Mouse (Mus musculus) embryonic facial prominence, embryonic 12.5 days (tissue): ENCODE measurements around the gene Grik2. TPM values are rescaled to one million over a fixed set of nuclear protein-coding genes. Genes with fewer than 3 reads are reported as not detected.
"Not testable (repeated sequence)": the region's sequence is repeated elsewhere in the genome, so short reads cannot be mapped to it uniquely, and the experiment has no call there.

Experiments used
- ATAC-seq: fragments of 200-750 bp; cut with Nextera tagmentation; 2 replicates; pipeline ENCODE4 v1.8.0; 2017; ENCODE audit not compliant: insufficient number of reproducible peaks, insufficient read depth, low FRiP score, low TSS enrichment
- H3K27ac ChIP-seq: fragments of 300-500 bp; sonication (generic); 2 replicates; pipeline ENCODE4 v1.5.1; 2016; ENCODE audit warnings: mild to moderate bottlenecking
- H3K27me3 ChIP-seq: fragments of 300-500 bp; sonication (generic); 2 replicates; pipeline ENCODE4 v1.6.1; 2016; ENCODE audit warnings: mild to moderate bottlenecking, moderate library complexity
- H3K36me3 ChIP-seq: fragments of 300-500 bp; sonication (generic); 2 replicates; pipeline ENCODE4 v1.6.1; 2016; ENCODE audit warnings: mild to moderate bottlenecking
- H3K4me1 ChIP-seq: fragments of 300-500 bp; sonication (generic); 2 replicates; pipeline ENCODE4 v1.6.1; 2016
- H3K4me2 ChIP-seq: fragments of 300-500 bp; sonication (generic); replicated peaks from 2 replicates; pipeline ENCODE4 v1.6.1; 2016; ENCODE audit warnings: mild to moderate bottlenecking, moderate library complexity
- H3K4me3 ChIP-seq: fragments of 300-500 bp; sonication (generic); 2 replicates; pipeline ENCODE4 v1.5.1; 2016; ENCODE audit warnings: mild to moderate bottlenecking
- H3K9ac ChIP-seq: fragments of 300-500 bp; sonication (generic); 2 replicates; pipeline ENCODE4 v1.6.1; 2016; ENCODE audit warnings: mild to moderate bottlenecking, moderate library complexity
- H3K9me3 ChIP-seq: fragments of 300-500 bp; sonication (generic); 2 replicates; pipeline ENCODE4 v1.6.1; 2016; ENCODE audit warnings: mild to moderate bottlenecking, moderate library complexity
- WGBS: fragments of 180-500 bp; shearing (Covaris S2); methylation state at CpG from one replicate; pipeline ENCODE4 v1.1.7; 2016; 5-methylcytosine and 5-hydroxymethylcytosine counted together
- polyA plus RNA-seq: library from polyadenylated mRNA; unstranded; fragments of >200 nt; fragmentation: Nextera tagmentation; extraction: Ambion mirVana; gene quantifications from 2 replicates; pipeline ENCODE4 v1.2.1, GENCODE M21; 2016

Gene Grik2
- polyA plus RNA-seq, 1 experiment from 2014 or later: 2.1 TPM

GRCm38 (mm10) chr10:49480085-49480749 lies 308.3 kb downstream of the Grik2 start:
- Histone ChIP-seq H3K27me3 (no peaks in the 10 kb centered on the region), H3K9ac (no peak overlapping the region), H3K4me1 (no peaks in the 10 kb centered on the region), H3K4me3 (no peak overlapping the region), H3K36me3 (no peaks in the 10 kb centered on the region), H3K4me2 (no peak overlapping the region), H3K27ac (no peak overlapping the region), H3K9me3 (no peaks in the 10 kb centered on the region)
- ATAC-seq: no peak
- 65% methylated on average over 5 of the region's 5 CpGs for WGBS

- no peak for ATAC-seq
- H3K4me2 ChIP-seq: no peak overlapping the region
Measured at GRCm38 (mm10) chr10:49473613-49474012, 315.0 kb downstream of the Grik2 start.

GRCm38 (mm10) chr10:49456791-49457190 lies 331.8 kb downstream of the Grik2 start:
- no peak for ATAC-seq
- no peaks in the 10 kb centered on the region for H3K27me3 ChIP-seq
- no peaks in the 10 kb centered on the region for H3K9me3 ChIP-seq
- no peak overlapping the region for H3K4me2 ChIP-seq
- H3K36me3 ChIP-seq: no peaks in the 10 kb centered on the region
- H3K4me1 ChIP-seq: no peaks in the 10 kb centered on the region
- no peak overlapping the region for H3K27ac ChIP-seq
- WGBS: 86% methylated on average over 2 of the region's 2 CpGs
- H3K4me3 ChIP-seq: no peak overlapping the region
- no peak overlapping the region for H3K9ac ChIP-seq

More at GRCm38 (mm10) chr10:49473613-49474012, 315.0 kb downstream of the Grik2 start:
- Histone ChIP-seq H3K27ac (no peak overlapping the region), H3K4me3 (no peak overlapping the region), H3K27me3 (no peaks in the 10 kb centered on the region), H3K9me3 (no peaks in the 10 kb centered on the region), H3K36me3 (no peaks in the 10 kb centered on the region), H3K4me1 (no peaks in the 10 kb centered on the region), H3K9ac (no peak overlapping the region)

GRCm38 (mm10) chr10:49453535-49453934 lies 335.0 kb downstream of the Grik2 start:
- H3K4me2 ChIP-seq: no peak overlapping the region
- H3K9me3 ChIP-seq: no peaks in the 10 kb centered on the region
- no peaks in the 10 kb centered on the region for H3K4me1 ChIP-seq
- no peak overlapping the region for H3K9ac ChIP-seq
- H3K27ac ChIP-seq: no peak overlapping the region
- no peaks in the 10 kb centered on the region for H3K36me3 ChIP-seq
- ATAC-seq: no peak
- no peaks in the 10 kb centered on the region for H3K27me3 ChIP-seq
- H3K4me3 ChIP-seq: no peak overlapping the region

GRCm38 (mm10) chr10:49441369-49441768 lies 347.2 kb downstream of the Grik2 start:
- no peak overlapping the region for H3K9ac ChIP-seq
- no peak for ATAC-seq
- no peak overlapping the region for H3K4me3 ChIP-seq
- no peaks in the 10 kb centered on the region for H3K9me3 ChIP-seq
- H3K27me3 ChIP-seq: no peaks in the 10 kb centered on the region
- H3K4me2 ChIP-seq: no peak overlapping the region
- no peak overlapping the region for H3K27ac ChIP-seq
- H3K36me3 ChIP-seq: no peaks in the 10 kb centered on the region
- 63% methylated on average over 1 of the region's 1 CpGs for WGBS
- H3K4me1 ChIP-seq: no peaks in the 10 kb centered on the region

- Histone ChIP-seq H3K4me2 (no peak overlapping the region), H3K27me3 (no peaks in the 10 kb centered on the region), H3K9me3 (no peaks in the 10 kb centered on the region), H3K36me3 (no peaks in the 10 kb centered on the region), H3K4me1 (no peaks in the 10 kb centered on the region), H3K9ac (no peak overlapping the region), H3K4me3 (no peak overlapping the region), H3K27ac (no peak overlapping the region)
- no peak for ATAC-seq
- WGBS: 71% methylated on average over 2 of the region's 2 CpGs
Measured at GRCm38 (mm10) chr10:49437057-49437456, 351.5 kb downstream of the Grik2 start.

- no peaks in the 10 kb centered on the region for H3K9me3 ChIP-seq
- H3K4me3 ChIP-seq: no peak overlapping the region
- H3K27ac ChIP-seq: no peak overlapping the region
- WGBS: 83% methylated on average over 2 of the region's 2 CpGs
- no peaks in the 10 kb centered on the region for H3K27me3 ChIP-seq
- no peak overlapping the region for H3K9ac ChIP-seq
- no peaks in the 10 kb centered on the region for H3K4me1 ChIP-seq
- H3K36me3 ChIP-seq: no peaks in the 10 kb centered on the region
- no peak overlapping the region for H3K4me2 ChIP-seq
- no peak for ATAC-seq
Measured at GRCm38 (mm10) chr10:49436301-49436700, 352.3 kb downstream of the Grik2 start.

GRCm38 (mm10) chr10:49432825-49433224 lies 355.7 kb downstream of the Grik2 start:
- Histone ChIP-seq H3K9ac (no peak overlapping the region), H3K4me3 (no peak overlapping the region), H3K27me3 (no peaks in the 10 kb centered on the region), H3K9me3 (no peaks in the 10 kb centered on the region), H3K36me3 (no peaks in the 10 kb centered on the region), H3K27ac (no peak overlapping the region), H3K4me1 (no peaks in the 10 kb centered on the region), H3K4me2 (no peak overlapping the region)
- WGBS: 78% methylated on average over 2 of the region's 2 CpGs
- no peak for ATAC-seq

- not testable (repeated sequence) for H3K4me1 ChIP-seq, H3K4me3 ChIP-seq, H3K27me3 ChIP-seq, H3K36me3 ChIP-seq, H3K4me2 ChIP-seq, H3K27ac ChIP-seq, H3K9ac ChIP-seq, ATAC-seq, H3K9me3 ChIP-seq
- WGBS: 84% methylated on average over 1 of the region's 1 CpGs
Measured at GRCm38 (mm10) chr10:49417206-49417605, 371.4 kb downstream of the Grik2 start.

- H3K4me2 ChIP-seq: no peak overlapping the region
- H3K9ac ChIP-seq: no peak overlapping the region
- H3K27ac ChIP-seq: no peak overlapping the region
- H3K4me3 ChIP-seq: no peak overlapping the region
- H3K36me3 ChIP-seq: no peaks in the 10 kb centered on the region
- no peaks in the 10 kb centered on the region for H3K9me3 ChIP-seq
- H3K4me1 ChIP-seq: no peaks in the 10 kb centered on the region
- 61% methylated on average over 3 of the region's 3 CpGs for WGBS
- no peak for ATAC-seq
- no peaks in the 10 kb centered on the region for H3K27me3 ChIP-seq
Measured at GRCm38 (mm10) chr10:49382996-49383395, 405.6 kb downstream of the Grik2 start.

- WGBS: 62% methylated on average over 2 of the region's 2 CpGs
- H3K36me3 ChIP-seq: no peaks in the 10 kb centered on the region
- H3K9ac ChIP-seq: no peak overlapping the region
- no peak overlapping the region for H3K4me2 ChIP-seq
- H3K27ac ChIP-seq: no peak overlapping the region
- no peak overlapping the region for H3K4me3 ChIP-seq
- ATAC-seq: no peak
- no peaks in the 10 kb centered on the region for H3K9me3 ChIP-seq
- no peaks in the 10 kb centered on the region for H3K27me3 ChIP-seq
- H3K4me1 ChIP-seq: no peaks in the 10 kb centered on the region
Measured at GRCm38 (mm10) chr10:49381852-49382251, 406.7 kb downstream of the Grik2 start.

- peak; percentile 15; the same call in 1 of the 2 replicates for ATAC-seq
- Histone ChIP-seq H3K4me3 (no peak overlapping the region), H3K36me3 (no peaks in the 10 kb centered on the region), H3K9me3 (no peaks in the 10 kb centered on the region), H3K4me1 (no peaks in the 10 kb centered on the region), H3K27ac (no peak overlapping the region), H3K9ac (no peak overlapping the region), H3K27me3 (no peaks in the 10 kb centered on the region), H3K4me2 (no peak overlapping the region)
- WGBS: 96% methylated on average over 2 of the region's 2 CpGs
Measured at GRCm38 (mm10) chr10:49368601-49369000, 420.0 kb downstream of the Grik2 start.

- H3K4me3 ChIP-seq: no peak overlapping the region
- H3K9me3 ChIP-seq: no peaks in the 10 kb centered on the region
- H3K27ac ChIP-seq: no peak overlapping the region
- no peak overlapping the region for H3K4me2 ChIP-seq
- H3K36me3 ChIP-seq: no peaks in the 10 kb centered on the region
- no peak overlapping the region for H3K9ac ChIP-seq
- no peaks in the 10 kb centered on the region for H3K4me1 ChIP-seq
- no peak for ATAC-seq
- H3K27me3 ChIP-seq: no peaks in the 10 kb centered on the region
Measured at GRCm38 (mm10) chr10:49365262-49365661, 423.3 kb downstream of the Grik2 start.
